Mouse (Mus musculus) stomach, embryonic 15.5 days (tissue): ENCODE data around the gene Auts2. TPM values are rescaled to one million over a fixed set of nuclear protein-coding genes. Genes with fewer than 3 reads are reported as not detected.

Experiments
- ATAC-seq: fragments of 200-750 bp; cut with Nextera tagmentation; 2 replicates; pipeline ENCODE4 v1.8.0; 2017; ENCODE audit warnings: low read depth, moderate number of reproducible peaks, moderate TSS enrichment; ENCODE audit not compliant: insufficient read depth, low FRiP score
- H3K27ac ChIP-seq: fragments of 300-500 bp; sonication (generic); 2 replicates; pipeline ENCODE4 v1.5.1; 2015; ENCODE audit warnings: mild to moderate bottlenecking, inconsistent platforms
- H3K27me3 ChIP-seq: fragments of 300-500 bp; sonication (generic); replicated peaks from 2 replicates; pipeline ENCODE4 v1.6.1; 2015; ENCODE audit warnings: inconsistent platforms
- H3K36me3 ChIP-seq: fragments of 300-500 bp; sonication (generic); 2 replicates; pipeline ENCODE4 v1.6.1; 2015; ENCODE audit warnings: inconsistent platforms
- H3K4me1 ChIP-seq: fragments of 300-500 bp; sonication (generic); 2 replicates; pipeline ENCODE4 v1.6.1; 2015; ENCODE audit warnings: inconsistent platforms
- H3K4me2 ChIP-seq: fragments of 300-500 bp; sonication (generic); 2 replicates; pipeline ENCODE4 v1.6.1; 2015; ENCODE audit warnings: mild to moderate bottlenecking, inconsistent platforms
- H3K4me3 ChIP-seq: fragments of 300-500 bp; sonication (generic); replicated peaks from 2 replicates; pipeline ENCODE4 v1.5.1; 2015; ENCODE audit warnings: inconsistent platforms
- H3K9ac ChIP-seq: fragments of 300-500 bp; sonication (generic); 2 replicates; pipeline ENCODE4 v1.6.1; 2015; ENCODE audit warnings: inconsistent platforms
- H3K9me3 ChIP-seq: fragments of 300-500 bp; sonication (generic); 2 replicates; pipeline ENCODE4 v1.6.1; 2016; ENCODE audit warnings: inconsistent platforms
- WGBS: fragments of 180-500 bp; shearing (Covaris S2); methylation state at CpG from one replicate; pipeline ENCODE4 v1.1.7; 2015; 5-methylcytosine and 5-hydroxymethylcytosine counted together
- polyA plus RNA-seq: library from polyadenylated mRNA; unstranded; fragments of >200 nt; fragmentation: Nextera tagmentation; extraction: Ambion mirVana; gene quantifications from 2 replicates; pipeline ENCODE4 v1.2.1, GENCODE M21; 2015

The Auts2 gene
- polyA plus RNA-seq, 1 experiment from 2014 or later = 25.5 TPM

GRCm38 (mm10) chr5:131646192-131646775 lies 896.9 kb downstream of the Auts2 start:
- Histone ChIP-seq H3K4me3 (no peak overlapping the region), H3K27me3 (no peaks in the 10 kb centered on the region), H3K4me2 (no peak overlapping the region), H3K27ac (no peak overlapping the region), H3K9me3 (no peaks in the 10 kb centered on the region), H3K9ac (no peak overlapping the region), H3K4me1 (no peaks in the 10 kb centered on the region), H3K36me3 (no peaks in the 10 kb centered on the region)
- no peak for ATAC-seq
- 89% methylated on average over 10 of the region's 10 CpGs for WGBS

- no peaks in the 10 kb centered on the region for H3K36me3 ChIP-seq
- no peak overlapping the region for H3K4me2 ChIP-seq
- H3K4me3 ChIP-seq = no peak overlapping the region
- no peak overlapping the region for H3K27ac ChIP-seq
- no peak overlapping the region for H3K9ac ChIP-seq
- 82% methylated on average over 18 of the region's 18 CpGs for WGBS
- H3K27me3 ChIP-seq = no peaks in the 10 kb centered on the region
- no peak for ATAC-seq
- H3K4me1 ChIP-seq = no peaks in the 10 kb centered on the region
- no peaks in the 10 kb centered on the region for H3K9me3 ChIP-seq
Measured at GRCm38 (mm10) chr5:131645341-131646191, 897.6 kb downstream of the Auts2 start.

DNA sequence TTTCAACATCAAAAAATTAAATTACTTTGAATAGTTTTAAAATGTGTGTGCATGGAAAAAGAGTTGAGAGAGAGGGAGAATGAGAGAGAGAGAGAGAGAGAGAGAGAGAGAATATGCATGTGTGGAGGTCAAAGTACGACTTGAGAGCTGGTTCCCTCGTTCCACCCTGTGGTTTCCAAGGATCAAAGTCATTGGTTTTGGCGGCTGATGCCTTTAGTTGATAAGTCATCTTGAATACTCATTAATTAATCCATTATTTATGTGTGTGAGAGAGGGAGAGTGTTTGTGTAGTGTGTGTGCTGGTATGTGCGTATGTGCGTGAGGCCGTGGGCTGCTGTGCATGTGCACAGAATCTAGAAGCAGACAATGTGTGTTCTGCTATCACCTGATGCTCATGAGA lies 898.8 kb downstream of the Auts2 start:
- no peak overlapping the region for H3K4me3 ChIP-seq
- 82% methylated on average over 6 of the region's 6 CpGs for WGBS
- no peak overlapping the region for H3K4me2 ChIP-seq
- H3K27me3 ChIP-seq = no peaks in the 10 kb centered on the region
- no peaks in the 10 kb centered on the region for H3K9me3 ChIP-seq
- no peak overlapping the region for H3K27ac ChIP-seq
- no peaks in the 10 kb centered on the region for H3K36me3 ChIP-seq
- no peak for ATAC-seq
- H3K9ac ChIP-seq = no peak overlapping the region
- no peaks in the 10 kb centered on the region for H3K4me1 ChIP-seq

- Histone ChIP-seq H3K9me3 (no peaks in the 10 kb centered on the region), H3K27me3 (no peaks in the 10 kb centered on the region), H3K9ac (no peak overlapping the region), H3K27ac (no peak overlapping the region), H3K36me3 (no peaks in the 10 kb centered on the region), H3K4me1 (no peaks in the 10 kb centered on the region), H3K4me3 (no peak overlapping the region), H3K4me2 (no peak overlapping the region)
- 79% methylated on average over 23 of the region's 23 CpGs for WGBS
- no peak for ATAC-seq
Measured at GRCm38 (mm10) chr5:131643176-131644174, 899.7 kb downstream of the Auts2 start.

DNA sequence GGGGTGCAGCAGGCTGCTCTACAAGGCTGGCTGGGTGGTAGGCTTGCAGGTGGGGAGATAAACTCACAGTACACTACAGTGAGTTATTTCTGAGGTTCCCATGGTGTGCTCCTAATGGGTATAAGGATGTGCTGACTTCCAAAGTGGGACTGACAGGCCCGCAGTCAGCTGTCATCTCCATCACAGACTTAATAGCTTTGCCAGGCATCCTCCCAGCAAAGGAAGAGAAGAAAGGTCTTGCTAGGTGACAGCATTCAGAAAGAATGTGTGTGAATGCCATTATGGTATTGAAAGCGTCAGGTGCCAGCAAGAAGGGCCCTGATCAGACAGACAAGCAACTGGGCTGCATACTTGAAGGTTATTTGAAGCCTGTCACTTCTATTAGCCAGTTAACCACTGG lies 900.4 kb downstream of the Auts2 start:
- H3K9ac ChIP-seq = no peak overlapping the region
- no peak overlapping the region for H3K4me3 ChIP-seq
- no peaks in the 10 kb centered on the region for H3K4me1 ChIP-seq
- H3K27me3 ChIP-seq = no peaks in the 10 kb centered on the region
- H3K4me2 ChIP-seq = no peak overlapping the region
- no peak for ATAC-seq
- no peaks in the 10 kb centered on the region for H3K36me3 ChIP-seq
- H3K9me3 ChIP-seq = no peaks in the 10 kb centered on the region
- H3K27ac ChIP-seq = no peak overlapping the region
- 75% methylated on average over 2 of the region's 2 CpGs for WGBS

DNA sequence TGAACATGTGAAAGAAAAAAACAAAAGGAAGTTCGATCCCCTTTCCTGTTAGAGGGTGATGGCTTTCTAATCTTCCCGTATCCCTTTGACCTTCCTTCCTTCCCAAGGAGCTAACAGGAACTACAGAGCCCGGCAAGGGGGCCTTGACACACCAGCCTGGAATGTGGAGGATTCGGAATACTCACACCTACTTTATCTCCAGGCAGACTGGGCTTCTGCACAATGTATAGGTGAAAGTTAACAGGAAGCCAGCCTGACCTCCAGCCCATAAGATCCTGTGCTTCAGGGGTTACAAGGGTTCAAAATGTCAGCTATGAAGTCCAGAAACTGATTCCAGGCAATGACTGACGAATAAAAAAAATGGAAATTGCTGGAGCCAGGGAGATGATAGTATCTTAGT lies 906.7 kb downstream of the Auts2 start:
- no peaks in the 10 kb centered on the region for H3K36me3 ChIP-seq
- no peaks in the 10 kb centered on the region for H3K27me3 ChIP-seq
- WGBS = 68% methylated on average over 5 of the region's 5 CpGs
- no peak for ATAC-seq
- H3K9me3 ChIP-seq = no peaks in the 10 kb centered on the region
- H3K9ac ChIP-seq = no peak overlapping the region
- H3K4me3 ChIP-seq = no peak overlapping the region
- H3K4me2 ChIP-seq = no peak overlapping the region
- no peak overlapping the region for H3K27ac ChIP-seq
- peaks cover 5% of the 10 kb centered on the region for H3K4me1 ChIP-seq

DNA sequence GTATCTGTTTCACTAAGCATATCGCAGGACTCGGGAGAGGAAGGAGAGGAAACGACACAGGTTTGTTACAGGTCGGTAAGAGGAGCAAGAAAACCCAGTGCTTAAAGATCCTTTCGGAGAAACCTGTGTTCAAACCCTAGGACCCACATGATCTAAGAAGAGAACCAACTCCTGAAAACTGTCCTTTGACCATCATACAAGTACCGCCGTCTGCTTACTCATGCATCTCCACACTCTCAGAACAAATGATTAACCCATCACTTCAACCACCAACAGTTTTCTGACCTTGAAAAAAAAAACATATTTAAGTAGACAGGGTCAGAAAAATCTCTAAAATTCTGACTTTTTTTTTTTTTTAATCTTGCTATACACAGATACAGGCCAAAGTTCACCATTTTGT lies 908.4 kb downstream of the Auts2 start:
- no peaks in the 10 kb centered on the region for H3K9me3 ChIP-seq
- no peak overlapping the region for H3K4me3 ChIP-seq
- no peaks in the 10 kb centered on the region for H3K27me3 ChIP-seq
- H3K4me1 ChIP-seq = peaks cover 12% of the 10 kb centered on the region
- 88% methylated on average over 7 of the region's 7 CpGs for WGBS
- no peaks in the 10 kb centered on the region for H3K36me3 ChIP-seq
- no peak overlapping the region for H3K4me2 ChIP-seq
- no peak overlapping the region for H3K9ac ChIP-seq
- ATAC-seq = no peak
- H3K27ac ChIP-seq = no peak overlapping the region

GRCm38 (mm10) chr5:131631998-131632379 lies 911.2 kb downstream of the Auts2 start:
- no peak overlapping the region for H3K4me2 ChIP-seq
- no peak overlapping the region for H3K9ac ChIP-seq
- H3K27ac ChIP-seq = no peak overlapping the region
- peaks cover 12% of the 10 kb centered on the region for H3K4me1 ChIP-seq
- no peak overlapping the region for H3K4me3 ChIP-seq
- no peaks in the 10 kb centered on the region for H3K9me3 ChIP-seq
- H3K27me3 ChIP-seq = no peaks in the 10 kb centered on the region
- H3K36me3 ChIP-seq = no peaks in the 10 kb centered on the region
- 40% methylated on average over 4 of the region's 4 CpGs for WGBS
- no peak for ATAC-seq

- no peak for ATAC-seq
- Histone ChIP-seq H3K9me3 (no peaks in the 10 kb centered on the region), H3K4me3 (no peak overlapping the region), H3K27ac (0 out of 2 replicates have a peak overlapping the region, but pooled peaks have one; percentile 4), H3K27me3 (no peaks in the 10 kb centered on the region), H3K9ac (no peak overlapping the region), H3K4me2 (no peak overlapping the region), H3K4me1 (peaks cover 12% of the 10 kb centered on the region), H3K36me3 (no peaks in the 10 kb centered on the region)
- WGBS = 46% methylated on average over 12 of the region's 12 CpGs
Measured at GRCm38 (mm10) chr5:131631038-131631997, 911.8 kb downstream of the Auts2 start.

GRCm38 (mm10) chr5:131630577-131630976 lies 912.6 kb downstream of the Auts2 start:
- no peak for ATAC-seq
- H3K9ac ChIP-seq = no peak overlapping the region
- H3K27ac ChIP-seq = 0 out of 2 replicates have a peak overlapping the region, but pooled peaks have one; percentile 4
- H3K9me3 ChIP-seq = no peaks in the 10 kb centered on the region
- H3K36me3 ChIP-seq = no peaks in the 10 kb centered on the region
- no peak overlapping the region for H3K4me2 ChIP-seq
- H3K27me3 ChIP-seq = no peaks in the 10 kb centered on the region
- 24% methylated on average over 7 of the region's 7 CpGs for WGBS
- H3K4me3 ChIP-seq = no peak overlapping the region
- H3K4me1 ChIP-seq = peaks cover 12% of the 10 kb centered on the region
